Mouse (Mus musculus): ENCODE results near the gene Gm826.

Gm826 gene

GRCm38 (mm10) chr2:160288538-160289151 is 45.3 kb downstream of the Gm826 start:
- no peak for DNase-seq (ENCODE audit: extremely low spot score)

- no peak for DNase-seq (ENCODE audit: extremely low spot score)
Observed at GRCm38 (mm10) chr2:160275959-160276657, 57.9 kb downstream of the Gm826 start.

- DNase-seq (ENCODE audit: extremely low spot score), result no peak
Observed at GRCm38 (mm10) chr2:160267828-160268453, 66.0 kb downstream of the Gm826 start.

GRCm38 (mm10) chr2:160263861-160264260 is 70.1 kb downstream of the Gm826 start:
- no peak for DNase-seq (ENCODE audit: extremely low spot score)

GRCm38 (mm10) chr2:160261538-160261937 is 72.4 kb downstream of the Gm826 start:
- DNase-seq (ENCODE audit: extremely low spot score), result no peak

Measured in embryo, embryonic 9.5 days (tissue).